Mouse (Mus musculus): ENCODE data around the gene Clnk. TPM values are rescaled to one million over a fixed set of nuclear protein-coding genes. Genes with fewer than 3 reads are reported as not detected.

Gene Clnk
- total and polyA plus RNA-seq, 3 experiments: not detected

- H3K4me3 ChIP-seq (ENCODE audit: control insufficient read depth in 1 of 2, insufficient read depth in 1 of 2, low read depth in 2 of 2, low read length in 2 of 2): no peak overlapping the region
- H3K4me1 ChIP-seq (ENCODE audit: control insufficient read depth in 1 of 2, insufficient read depth in 2 of 2, low read length in 2 of 2): no peaks in the 10 kb centered on the region
- no peaks in the 10 kb centered on the region for H3K79me2 ChIP-seq (ENCODE audit: control insufficient read depth, insufficient read depth, low read length, poor library complexity)
- DNase-seq (ENCODE audit: low read depth, low spot score): no peak
- no peak overlapping the region for H3K27ac ChIP-seq (ENCODE audit: control insufficient read depth, low read depth, low read length)
- H3K9ac ChIP-seq (ENCODE audit: control insufficient read depth, low read depth, low read length, poor library complexity, severe bottlenecking): no peak overlapping the region
- H3K27me3 ChIP-seq (ENCODE audit: control insufficient read depth in 1 of 2, insufficient read depth in 2 of 2, low read length in 2 of 2): no peaks in the 10 kb centered on the region
- H3K36me3 ChIP-seq (ENCODE audit: control insufficient read depth in 1 of 2, insufficient read depth in 2 of 2, low read length in 2 of 2): no peaks in the 10 kb centered on the region
- TF ChIP-seq BHLHE40 (IDR thresholded peaks at IDR 0.05; ENCODE audit: borderline replicate concordance, low read depth, low read length) (no peak), RAD21 (IDR thresholded peaks at IDR 0.05; ENCODE audit: low read depth, low read length) (no peak), MXI1 (IDR thresholded peaks at IDR 0.05; ENCODE audit: low read depth, low read length) (no peak), ZMIZ1 (IDR thresholded peaks at IDR 0.05; ENCODE audit: low read depth, low read length) (no peak), CHD2 (IDR thresholded peaks at IDR 0.05; ENCODE audit: low read length) (no peak), CHD1 (IDR thresholded peaks at IDR 0.05; ENCODE audit: low read depth, low read length) (no peak), RCOR1 (IDR thresholded peaks at IDR 0.05; ENCODE audit: low read depth, low read length) (no peak), POLR2AphosphoS2 (IDR thresholded peaks at IDR 0.05; ENCODE audit: low read length) (no peak), GABPA (IDR thresholded peaks at IDR 0.05; ENCODE audit: low read depth, low read length) (no peak), ZC3H11A (IDR thresholded peaks at IDR 0.05; ENCODE audit: low read depth, low read length) (no peak), ZNF384 (IDR thresholded peaks at IDR 0.05; ENCODE audit: low read depth, low read length) (no peak), KAT2A (conservative IDR thresholded peaks at IDR 0.05; ENCODE audit: low read depth, low read length) (no peak), UBTF (IDR thresholded peaks at IDR 0.05; ENCODE audit: borderline replicate concordance, insufficient read depth, low read depth, low read length) (no peak), POLR2AphosphoS5 (IDR thresholded peaks at IDR 0.05; ENCODE audit: borderline replicate concordance, low read depth, low read length) (no peak), ETS1 (IDR thresholded peaks at IDR 0.05; ENCODE audit: low read depth, low read length) (no peak), HCFC1 (IDR thresholded peaks at IDR 0.05; ENCODE audit: low read depth, low read length) (no peak), MAX (IDR thresholded peaks at IDR 0.05; ENCODE audit: low read length) (no peak), POLR2A (IDR thresholded peaks at IDR 0.05; ENCODE audit: control insufficient read depth in 1 of 2, insufficient read depth in 1 of 2, low read depth in 1 of 2, low read length in 2 of 2, poor library complexity in 1 of 2) (no peak), NRF1 (IDR thresholded peaks at IDR 0.05; ENCODE audit: insufficient read depth, low read depth, low read length, poor library complexity, severe bottlenecking) (no peak)
- H3K9me3 ChIP-seq (replicated peaks; ENCODE audit: insufficient read depth, low read length): no peaks in the 10 kb centered on the region
These were observed 49.3 kb downstream of the Clnk start for GRCm38 (mm10) chr5:38827310-38827709.

- Histone ChIP-seq H3K27me3 (ENCODE audit: control insufficient read depth in 1 of 2, insufficient read depth in 2 of 2, low read length in 2 of 2) (no peaks in the 10 kb centered on the region), H3K27ac (ENCODE audit: control insufficient read depth, low read depth, low read length) (no peak overlapping the region), H3K36me3 (ENCODE audit: control insufficient read depth in 1 of 2, insufficient read depth in 2 of 2, low read length in 2 of 2) (no peaks in the 10 kb centered on the region), H3K9ac (ENCODE audit: control insufficient read depth, low read depth, low read length, poor library complexity, severe bottlenecking) (no peak overlapping the region), H3K4me1 (ENCODE audit: control insufficient read depth in 1 of 2, insufficient read depth in 2 of 2, low read length in 2 of 2) (no peaks in the 10 kb centered on the region), H3K79me2 (ENCODE audit: control insufficient read depth, insufficient read depth, low read length, poor library complexity) (no peaks in the 10 kb centered on the region), H3K9me3 (replicated peaks; ENCODE audit: insufficient read depth, low read length) (no peaks in the 10 kb centered on the region), H3K4me3 (ENCODE audit: control insufficient read depth in 1 of 2, insufficient read depth in 1 of 2, low read depth in 2 of 2, low read length in 2 of 2) (no peak overlapping the region)
- no peak for DNase-seq (ENCODE audit: low read depth, low spot score)
- no peak for TF ChIP-seq TAL1 (IDR thresholded peaks at IDR 0.05; ENCODE audit: low read length)
- TF ChIP-seq TBP (IDR thresholded peaks at IDR 0.05; ENCODE audit: low read depth, low read length): no peak
- TF ChIP-seq TCF12 (IDR thresholded peaks at IDR 0.05; ENCODE audit: low read depth, low read length): no peak
- TF ChIP-seq ZMIZ1 (IDR thresholded peaks at IDR 0.05; ENCODE audit: low read depth, low read length): no peak
- no peak for TF ChIP-seq CTCF (IDR thresholded peaks at IDR 0.05 in 2 of 3, conservative IDR thresholded peaks at IDR 0.05 in 1 of 3; ENCODE audit: control insufficient read depth in 1 of 3, insufficient read depth in 1 of 3, low read depth in 2 of 3, low read length in 3 of 3, poor library complexity in 1 of 3, severe bottlenecking in 1 of 3)
- no peak for TF ChIP-seq SIN3A (IDR thresholded peaks at IDR 0.05; ENCODE audit: low read length)
- TF ChIP-seq ZC3H11A (IDR thresholded peaks at IDR 0.05; ENCODE audit: low read depth, low read length): no peak
- TF ChIP-seq HCFC1 (IDR thresholded peaks at IDR 0.05; ENCODE audit: low read depth, low read length): no peak
- no peak for TF ChIP-seq SMC3 (IDR thresholded peaks at IDR 0.05; ENCODE audit: low read depth, low read length)
- TF ChIP-seq USF2 (IDR thresholded peaks at IDR 0.05; ENCODE audit: borderline replicate concordance in 1 of 2, insufficient read depth in 1 of 2, low read depth in 1 of 2, low read length in 2 of 2): no peak
- no peak for TF ChIP-seq MAZ (IDR thresholded peaks at IDR 0.05; ENCODE audit: low read depth, low read length)
- no peak for TF ChIP-seq RCOR1 (IDR thresholded peaks at IDR 0.05; ENCODE audit: low read depth, low read length)
These were observed 50.0 kb downstream of the Clnk start for GRCm38 (mm10) chr5:38826586-38826985.

Data from MEL (cell line).